Mouse (Mus musculus): ENCODE measurements around the gene Olfml1.

DNA sequence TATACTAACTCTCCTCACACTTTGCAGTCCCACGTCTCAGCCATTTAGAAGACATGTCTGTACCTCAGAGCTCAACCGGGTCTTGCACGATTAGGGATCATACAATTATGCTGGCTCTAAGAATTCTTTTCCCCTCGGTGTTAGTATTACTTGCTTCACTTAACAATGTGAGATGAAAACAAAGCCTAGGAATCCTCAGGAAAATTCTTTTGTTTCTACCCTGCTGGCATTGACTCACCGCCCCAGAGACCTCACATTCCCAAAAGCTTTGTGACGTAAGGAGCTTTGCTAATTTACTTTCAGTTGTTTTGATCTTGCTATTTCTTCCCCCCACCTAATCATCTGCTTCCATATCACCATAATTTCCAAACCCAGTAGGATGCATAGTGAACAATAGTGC, 30.7 kb upstream of the Olfml1 start:
- TF ChIP-seq CTCF (conservative IDR thresholded peaks at IDR 0.05; ENCODE audit: low read length) (no peak), NANOG (IDR thresholded peaks at IDR 0.05; ENCODE audit: borderline replicate concordance, low read length) (no peak)
